ENCODE assay signal across 45 mouse cellular contexts in genomic region chr3:107925335-107925734, GRCm38 (mm10). TPM values are rescaled to one million over a fixed set of nuclear protein-coding genes. Genes with fewer than 3 reads are reported as not detected.
"Had no signal": no experiment of that assay in that cellular context is flagged by ENCODE, and none has a peak within 500 bp of the region (broad histone marks: within the 10 kb centered on the region; RNA-seq: fewer than 3 reads in every experiment).

No protein-coding gene starts in this region.

- H3K9ac ChIP-seq: limb, embryonic 12.5 days; limb, embryonic 13.5 days; limb, embryonic 15.5 days; liver, embryonic 12.5 days; liver, embryonic 13.5 days; liver, embryonic 14.5 days; liver, embryonic 15.5 days; lung, embryonic 14.5 days; lung, embryonic 15.5 days; midbrain, embryonic 12.5 days; midbrain, embryonic 13.5 days; midbrain, embryonic 15.5 days; neural tube, embryonic 12.5 days had no signal

- H3K4me2 ChIP-seq: limb, embryonic 12.5 days; limb, embryonic 13.5 days; limb, embryonic 15.5 days; liver, embryonic 12.5 days; liver, embryonic 13.5 days; liver, embryonic 15.5 days; lung, embryonic 14.5 days; lung, embryonic 15.5 days; midbrain, embryonic 11.5 days; midbrain, embryonic 12.5 days; midbrain, embryonic 13.5 days; midbrain, embryonic 15.5 days; neural tube, embryonic 12.5 days had no signal

- H3K9me3 ChIP-seq: limb, embryonic 10.5 days; limb, embryonic 12.5 days; limb, embryonic 13.5 days; limb, embryonic 15.5 days; liver, embryonic 12.5 days; liver, embryonic 13.5 days; liver, embryonic 15.5 days; lung, embryonic 15.5 days; megakaryocyte, embryonic 14.5 days; midbrain, embryonic 10.5 days; midbrain, embryonic 12.5 days; midbrain, embryonic 13.5 days; midbrain, embryonic 15.5 days; neural tube, embryonic 12.5 days had no signal

- H3K4me3 ChIP-seq: left cerebral cortex, adult 2 months; limb, embryonic 10.5 days; limb, embryonic 12.5 days; limb, embryonic 13.5 days; limb, embryonic 15.5 days; liver, embryonic 12.5 days; liver, embryonic 13.5 days; liver, embryonic 15.5 days; lung, embryonic 15.5 days; megakaryocyte, embryonic 14.5 days; midbrain, embryonic 10.5 days; midbrain, embryonic 12.5 days; midbrain, embryonic 13.5 days; midbrain, embryonic 15.5 days; myocyte; neural tube, embryonic 12.5 days had no signal

- H3K4me1 ChIP-seq: limb, embryonic 10.5 days; limb, embryonic 15.5 days; liver, embryonic 12.5 days; liver, embryonic 13.5 days; liver, embryonic 15.5 days; megakaryocyte, embryonic 14.5 days had no signal

- H3K27me3 ChIP-seq: limb, embryonic 12.5 days; limb, embryonic 13.5 days; limb, embryonic 15.5 days; liver, embryonic 12.5 days; liver, embryonic 13.5 days; liver, embryonic 15.5 days; lung, embryonic 15.5 days; midbrain, embryonic 12.5 days; midbrain, embryonic 13.5 days; midbrain, embryonic 15.5 days; neural tube, embryonic 12.5 days had no signal

- DNase-seq: left cerebral cortex, postnatal 4 days; liver, embryonic 13.5 days; lung, adult 18-20 months; lung, adult 2 months; lung, embryonic 14.5 days; lung, postnatal 10 days; lung, postnatal 14 days; lung, postnatal 36 days; lung, postnatal 4 days; midbrain, embryonic 14.5 days had no signal

- H3K36me3 ChIP-seq: limb, embryonic 10.5 days; limb, embryonic 12.5 days; limb, embryonic 13.5 days; limb, embryonic 15.5 days; liver, embryonic 12.5 days; liver, embryonic 13.5 days; liver, embryonic 15.5 days; lung, embryonic 15.5 days; midbrain, embryonic 10.5 days; midbrain, embryonic 12.5 days; midbrain, embryonic 13.5 days; midbrain, embryonic 15.5 days; neural tube, embryonic 12.5 days had no signal

- H3K27ac ChIP-seq: left cerebral cortex, adult 2 months; limb, embryonic 10.5 days; limb, embryonic 12.5 days; limb, embryonic 13.5 days; limb, embryonic 15.5 days; liver, embryonic 12.5 days; liver, embryonic 13.5 days; liver, embryonic 14.5 days; liver, embryonic 15.5 days; lung, embryonic 15.5 days; macrophage; midbrain, embryonic 10.5 days; midbrain, embryonic 12.5 days; midbrain, embryonic 13.5 days; midbrain, embryonic 15.5 days; neural tube, embryonic 12.5 days had no signal

- ATAC-seq: liver, embryonic 12.5 days; lung, postnatal 0 days; midbrain, embryonic 13.5 days; midbrain, embryonic 15.5 days; midbrain, embryonic 16.5 days had no signal

RNA-seq across cellular contexts. Expression of gene Gstm7, which starts 6.3 kb away (rescaled TPM):
- total RNA-seq: monocyte, adult 5-6 weeks had no signal

RNA-seq across cellular contexts. Expression of gene Gstm6, which starts 18.2 kb away (rescaled TPM):
- total RNA-seq: megakaryocyte, adult 5-6 weeks; megakaryocyte-erythroid progenitor cell, adult 5-6 weeks; monocyte, adult 5-6 weeks had no signal
- polyA plus RNA-seq: macrophage, myocyte had no signal

RNA-seq across cellular contexts. Expression of gene Gstm3, which starts 43.7 kb away (rescaled TPM):
- total RNA-seq: left cerebral cortex, adult 18-20 months; left cerebral cortex, adult 2 months; left cerebral cortex, adult 8-10 months; left cerebral cortex, postnatal 10 days; left cerebral cortex, postnatal 14 days; left cerebral cortex, postnatal 25 days; left cerebral cortex, postnatal 36 days; left cerebral cortex, postnatal 4 days; megakaryocyte progenitor cell, adult 5-6 weeks; megakaryocyte, adult 5-6 weeks; megakaryocyte-erythroid progenitor cell, adult 5-6 weeks; midbrain, postnatal 0 days; monocyte, adult 5-6 weeks had no signal
- polyA plus RNA-seq: limb, embryonic 10.5 days; limb, embryonic 11.5 days; limb, embryonic 12.5 days; limb, embryonic 13.5 days; limb, embryonic 14.5 days; limb, embryonic 15.5 days; macrophage; midbrain, embryonic 10.5 days; midbrain, embryonic 11.5 days; midbrain, embryonic 12.5 days; midbrain, embryonic 13.5 days; midbrain, embryonic 14.5 days; midbrain, embryonic 16.5 days; midbrain, postnatal 0 days; myocyte; neural tube, embryonic 11.5 days; neural tube, embryonic 12.5 days had no signal

RNA-seq across cellular contexts. Expression of gene Eps8l3, which starts 48.3 kb away (rescaled TPM):
- total RNA-seq: left cerebral cortex, adult 18-20 months; left cerebral cortex, adult 2 months; left cerebral cortex, adult 8-10 months; left cerebral cortex, postnatal 10 days; left cerebral cortex, postnatal 14 days; left cerebral cortex, postnatal 25 days; left cerebral cortex, postnatal 36 days; left cerebral cortex, postnatal 4 days; megakaryocyte, adult 5-6 weeks; megakaryocyte-erythroid progenitor cell, adult 5-6 weeks; midbrain, postnatal 0 days; monocyte, adult 5-6 weeks had no signal
- polyA plus RNA-seq: limb, embryonic 10.5 days; limb, embryonic 11.5 days; limb, embryonic 12.5 days; limb, embryonic 15.5 days; liver, embryonic 12.5 days; liver, embryonic 13.5 days; liver, embryonic 15.5 days; lung, adult 2 months; lung, embryonic 14.5 days; lung, embryonic 15.5 days; lung, embryonic 16.5 days; lung, postnatal 0 days; macrophage; midbrain, embryonic 10.5 days; midbrain, embryonic 11.5 days; midbrain, embryonic 12.5 days; midbrain, embryonic 13.5 days; midbrain, embryonic 14.5 days; midbrain, embryonic 16.5 days; midbrain, postnatal 0 days; myocyte; neural tube, embryonic 12.5 days had no signal
